Mouse (Mus musculus) heart, embryonic 11.5 days (tissue): ENCODE results near the gene Heg1. TPM values are rescaled to one million over a fixed set of nuclear protein-coding genes. Genes with fewer than 3 reads are reported as not detected.

Experiments
- ATAC-seq: fragments of 200-750 bp; cut with Nextera tagmentation; replicated peaks from 2 replicates; pipeline ENCODE4 v1.8.0; 2017; ENCODE audit warnings: moderate library complexity; ENCODE audit not compliant: insufficient number of reproducible peaks, low FRiP score, low TSS enrichment
- H3K27ac ChIP-seq: fragments of 300-500 bp; sonication (generic); 2 replicates; pipeline ENCODE4 v1.5.1; 2014; ENCODE audit warnings: mild to moderate bottlenecking, low read depth, low read length
- H3K27me3 ChIP-seq: fragments of 300-500 bp; sonication (generic); 2 replicates; pipeline ENCODE4 v1.6.1; 2014; ENCODE audit warnings: mild to moderate bottlenecking, low read length, mixed read lengths; ENCODE audit not compliant: control insufficient read depth, insufficient read depth
- H3K36me3 ChIP-seq: fragments of 300-500 bp; sonication (generic); 2 replicates; pipeline ENCODE4 v1.6.1; 2014; ENCODE audit warnings: mild to moderate bottlenecking, low read length, moderate library complexity, mixed read lengths; ENCODE audit not compliant: control insufficient read depth, insufficient read depth
- H3K4me1 ChIP-seq: fragments of 300-500 bp; sonication (generic); 2 replicates; pipeline ENCODE4 v1.6.1; 2014; ENCODE audit warnings: low read length; ENCODE audit not compliant: control insufficient read depth, insufficient read depth
- H3K4me2 ChIP-seq: fragments of 300-500 bp; sonication (generic); 2 replicates; pipeline ENCODE4 v1.6.1; 2014; ENCODE audit warnings: mild to moderate bottlenecking, moderate library complexity
- H3K4me3 ChIP-seq: fragments of 300-500 bp; sonication (generic); 2 replicates; pipeline ENCODE4 v1.5.1; 2014; ENCODE audit warnings: low read depth, low read length
- H3K9ac ChIP-seq: fragments of 300-500 bp; sonication (generic); 2 replicates; pipeline ENCODE4 v1.6.1; 2014; ENCODE audit warnings: mild to moderate bottlenecking, low read depth, low read length, moderate library complexity
- H3K9me3 ChIP-seq: fragments of 300-500 bp; sonication (generic); replicated peaks from 2 replicates; pipeline ENCODE4 v1.6.1; 2016; ENCODE audit warnings: low read length; ENCODE audit not compliant: control insufficient read depth
- WGBS: fragments of 180-500 bp; shearing (Covaris S2); extraction: QIAGEN DNeasy Blood & Tissue Kit; methylation state at CpG from one replicate; pipeline ENCODE4 v1.1.7; 2014; ENCODE audit not compliant: insufficient replicate concordance; 5-methylcytosine and 5-hydroxymethylcytosine counted together
- polyA plus RNA-seq: library from polyadenylated mRNA; unstranded; fragments of >200 nt; fragmentation: Nextera tagmentation; extraction: Ambion mirVana; gene quantifications from 2 replicates; pipeline ENCODE4 v1.2.1, GENCODE M21; 2014

Heg1 gene
- polyA plus RNA-seq, 1 experiment from 2014 or later, result 31.3 TPM

DNA sequence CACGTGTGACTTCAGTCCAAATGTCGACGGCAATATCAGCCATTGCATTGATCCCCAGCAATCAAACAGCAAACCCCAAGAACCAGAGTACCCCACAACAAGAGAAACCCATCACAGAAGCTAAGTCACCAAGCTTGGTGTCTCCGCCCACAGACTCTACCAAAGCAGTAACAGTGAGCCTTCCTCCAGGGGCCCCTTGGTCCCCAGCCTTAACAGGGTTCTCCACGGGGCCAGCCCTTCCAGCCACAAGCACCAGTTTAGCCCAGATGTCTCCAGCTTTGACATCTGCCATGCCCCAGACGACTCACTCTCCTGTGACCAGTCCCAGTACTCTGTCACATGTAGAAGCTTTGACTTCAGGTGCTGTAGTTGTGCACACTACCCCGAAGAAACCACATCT, 42.7 kb downstream of the Heg1 start:
- Histone ChIP-seq H3K27ac (no peak overlapping the region), H3K9ac (no peak overlapping the region), H3K4me3 (no peak overlapping the region), H3K4me1 (no peaks in the 10 kb centered on the region), H3K4me2 (no peak overlapping the region), H3K36me3 (peaks cover 28% of the 10 kb centered on the region), H3K27me3 (no peaks in the 10 kb centered on the region), H3K9me3 (peaks cover 5% of the 10 kb centered on the region; the same call in 1 of the 2 replicates)
- ATAC-seq, result no peak
- 82% methylated on average over 7 of the region's 7 CpGs for WGBS

DNA sequence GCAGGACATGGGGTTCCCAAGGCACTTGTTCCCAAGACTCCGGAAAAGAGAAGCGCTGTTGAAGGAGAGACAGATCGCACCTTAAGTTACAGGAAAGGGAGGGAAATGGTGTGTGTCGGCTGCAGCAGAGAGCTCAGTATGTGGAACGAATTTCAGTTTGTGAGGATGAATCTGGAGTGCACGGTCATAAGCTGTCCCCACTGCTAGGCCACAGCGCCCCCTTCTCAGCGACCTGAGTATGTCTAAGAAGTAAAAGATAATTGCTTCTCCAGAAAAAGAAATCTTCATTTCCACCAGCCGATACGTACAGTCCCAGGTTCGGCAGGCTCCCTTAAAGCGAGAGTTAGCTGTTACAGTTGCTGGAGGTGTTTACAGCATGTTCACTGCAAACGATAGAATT, 44.3 kb downstream of the Heg1 start:
- Histone ChIP-seq H3K9ac (no peak overlapping the region), H3K9me3 (peaks cover 5% of the 10 kb centered on the region; the same call in 1 of the 2 replicates), H3K36me3 (peaks cover 24% of the 10 kb centered on the region), H3K27me3 (no peaks in the 10 kb centered on the region), H3K4me3 (no peak overlapping the region), H3K4me1 (peaks cover 5% of the 10 kb centered on the region), H3K4me2 (no peak overlapping the region), H3K27ac (no peak overlapping the region)
- WGBS, result 77% methylated on average over 13 of the region's 13 CpGs
- no peak for ATAC-seq

DNA sequence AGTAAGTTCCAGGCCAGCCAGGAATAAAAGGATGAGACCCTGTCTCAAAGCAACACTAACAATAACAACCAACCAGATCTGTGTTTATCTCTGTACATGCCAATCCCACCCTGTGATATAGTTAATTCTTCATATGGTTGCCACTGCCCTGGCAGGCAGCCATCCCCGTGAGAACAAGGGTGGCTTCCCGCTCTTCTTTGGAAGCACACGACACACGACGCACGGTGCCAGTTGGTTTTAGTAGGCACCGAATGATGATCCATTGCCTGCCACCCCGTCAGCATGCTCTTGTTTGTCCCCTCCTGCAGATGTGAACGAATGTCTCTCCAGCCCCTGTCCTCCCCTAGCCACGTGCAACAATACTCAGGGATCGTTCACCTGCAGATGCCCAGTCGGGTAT, 47.1 kb downstream of the Heg1 start:
- no peak overlapping the region for H3K4me2 ChIP-seq
- peaks cover 11% of the 10 kb centered on the region for H3K36me3 ChIP-seq
- H3K9ac ChIP-seq, result no peak overlapping the region
- H3K4me3 ChIP-seq, result no peak overlapping the region
- no peak for ATAC-seq
- WGBS, result 87% methylated on average over 12 of the region's 12 CpGs
- no peaks in the 10 kb centered on the region for H3K9me3 ChIP-seq
- peaks cover 5% of the 10 kb centered on the region for H3K4me1 ChIP-seq
- H3K27ac ChIP-seq, result no peak overlapping the region
- H3K27me3 ChIP-seq, result no peaks in the 10 kb centered on the region

DNA sequence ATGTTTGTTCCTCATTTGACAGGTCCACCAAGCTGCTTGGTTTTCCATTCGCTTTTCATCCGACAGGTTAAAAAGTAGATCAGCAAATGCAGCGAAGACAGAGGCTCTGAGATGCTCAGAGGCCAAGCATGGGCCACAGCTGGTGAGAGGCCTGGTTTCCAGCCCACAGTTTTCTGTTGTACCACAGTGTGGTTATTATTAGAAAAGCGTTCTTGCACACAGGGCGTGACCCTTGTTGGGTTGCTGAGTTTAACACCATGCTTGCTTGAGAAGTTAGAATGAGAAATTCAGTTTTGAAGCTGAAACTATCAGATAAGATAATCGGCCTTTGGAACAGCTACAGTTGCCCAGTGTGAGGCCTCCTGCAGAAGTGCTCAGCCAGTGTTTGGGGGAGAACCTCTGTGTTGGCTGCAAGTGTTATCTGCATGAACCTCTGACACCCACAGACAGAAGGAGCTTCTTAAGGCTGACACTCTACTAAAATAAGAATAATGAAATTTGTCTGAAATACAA, 48.1 kb downstream of the Heg1 start:
- peaks cover 5% of the 10 kb centered on the region for H3K4me1 ChIP-seq
- no peaks in the 10 kb centered on the region for H3K27me3 ChIP-seq
- 55% methylated on average over 6 of the region's 6 CpGs for WGBS
- H3K4me3 ChIP-seq, result no peak overlapping the region
- no peaks in the 10 kb centered on the region for H3K9me3 ChIP-seq
- no peak overlapping the region for H3K4me2 ChIP-seq
- no peak overlapping the region for H3K9ac ChIP-seq
- no peak overlapping the region for H3K27ac ChIP-seq
- ATAC-seq, result no peak
- peaks cover 4% of the 10 kb centered on the region; the same call in 1 of the 2 replicates for H3K36me3 ChIP-seq

DNA sequence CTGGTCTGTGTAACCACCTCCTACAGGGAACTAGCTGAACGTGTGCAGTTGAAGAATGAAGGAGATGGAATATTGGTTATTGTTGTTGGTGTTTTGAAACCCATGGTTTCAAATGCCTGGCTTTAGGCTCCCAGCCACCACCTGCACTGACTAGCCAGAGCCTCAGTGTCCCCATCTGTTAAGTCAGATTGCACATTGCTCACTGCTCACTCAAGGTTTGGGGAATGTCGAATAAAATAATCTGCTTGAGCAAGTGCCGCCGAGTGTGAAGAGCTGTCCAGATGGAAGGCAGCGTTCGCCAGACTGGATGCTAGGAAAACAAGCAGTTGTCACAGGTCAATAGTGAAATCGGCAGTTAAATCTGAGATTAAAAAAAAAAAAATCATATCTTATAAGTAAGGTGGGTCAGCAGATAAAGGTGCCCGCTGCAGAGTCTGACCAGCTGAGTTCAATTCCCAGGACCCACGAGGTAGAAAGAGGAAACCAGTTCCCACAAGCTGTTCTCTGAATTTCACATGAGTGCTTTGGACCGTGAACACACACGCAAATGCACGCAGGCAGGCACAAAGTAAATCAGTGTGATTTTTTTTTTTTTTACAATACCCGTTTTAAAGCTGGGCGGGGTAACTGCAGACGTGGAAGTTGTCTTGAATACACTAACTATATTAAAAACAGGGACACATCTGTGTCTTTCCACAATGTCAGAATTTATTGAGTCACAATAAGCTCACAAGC, 48.8 kb downstream of the Heg1 start:
- Histone ChIP-seq H3K27me3 (no peaks in the 10 kb centered on the region), H3K9ac (no peak overlapping the region), H3K4me3 (no peak overlapping the region), H3K4me2 (no peak overlapping the region), H3K36me3 (peaks cover 4% of the 10 kb centered on the region; the same call in 1 of the 2 replicates), H3K4me1 (peaks cover 5% of the 10 kb centered on the region), H3K9me3 (no peaks in the 10 kb centered on the region), H3K27ac (no peak overlapping the region)
- no peak for ATAC-seq
- 81% methylated on average over 15 of the region's 15 CpGs for WGBS

DNA sequence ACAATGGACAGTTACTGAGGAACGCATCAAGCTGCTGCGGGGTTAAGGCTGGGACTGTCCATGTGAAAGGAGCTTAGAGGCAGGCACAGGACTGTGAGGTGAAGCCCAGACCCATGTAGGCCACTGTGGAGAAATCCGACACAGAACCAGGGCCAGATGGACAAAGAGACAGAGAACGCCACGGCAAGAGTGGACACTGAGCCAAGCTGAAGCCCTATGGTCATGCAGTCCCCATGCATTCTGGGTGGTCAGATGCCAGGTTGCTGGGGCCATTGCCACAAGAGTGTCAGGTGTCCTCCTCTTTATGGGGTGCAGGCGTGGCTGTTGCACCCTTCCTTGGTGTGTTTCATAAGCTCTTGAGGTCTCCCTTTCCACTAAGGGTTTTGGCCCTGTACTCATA, 49.7 kb downstream of the Heg1 start:
- Histone ChIP-seq H3K4me1 (peaks cover 5% of the 10 kb centered on the region), H3K9ac (no peak overlapping the region), H3K4me3 (no peak overlapping the region), H3K4me2 (no peak overlapping the region), H3K27me3 (no peaks in the 10 kb centered on the region), H3K36me3 (peaks cover 4% of the 10 kb centered on the region; the same call in 1 of the 2 replicates), H3K27ac (no peak overlapping the region), H3K9me3 (no peaks in the 10 kb centered on the region)
- no peak for ATAC-seq
- 74% methylated on average over 6 of the region's 6 CpGs for WGBS

DNA sequence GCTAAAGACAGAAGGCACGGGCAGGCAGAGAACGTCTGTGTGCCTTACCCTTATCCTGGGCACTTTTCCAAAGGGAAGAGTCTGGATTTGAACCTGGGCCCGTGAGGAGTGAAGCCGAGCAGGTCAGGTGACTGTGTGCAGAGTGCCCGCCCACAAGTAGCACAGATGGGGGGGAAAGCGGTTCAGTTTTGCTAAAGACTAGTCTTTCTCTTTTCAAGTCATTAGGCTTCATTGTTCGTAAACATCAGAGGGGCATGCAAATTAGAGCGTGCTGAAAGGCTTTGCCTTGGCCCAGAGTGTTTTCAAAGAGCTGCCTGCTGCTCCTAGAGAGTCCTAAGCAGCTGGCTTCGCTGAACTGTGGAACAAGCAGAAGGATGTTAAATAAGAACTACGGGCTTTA, 50.4 kb downstream of the Heg1 start:
- 59% methylated on average over 10 of the region's 10 CpGs for WGBS
- Histone ChIP-seq H3K36me3 (peaks cover 4% of the 10 kb centered on the region; the same call in 1 of the 2 replicates), H3K27ac (no peak overlapping the region), H3K9me3 (no peaks in the 10 kb centered on the region), H3K4me2 (no peak overlapping the region), H3K4me1 (peaks cover 5% of the 10 kb centered on the region), H3K27me3 (no peaks in the 10 kb centered on the region), H3K9ac (no peak overlapping the region), H3K4me3 (no peak overlapping the region)
- ATAC-seq, result no peak

DNA sequence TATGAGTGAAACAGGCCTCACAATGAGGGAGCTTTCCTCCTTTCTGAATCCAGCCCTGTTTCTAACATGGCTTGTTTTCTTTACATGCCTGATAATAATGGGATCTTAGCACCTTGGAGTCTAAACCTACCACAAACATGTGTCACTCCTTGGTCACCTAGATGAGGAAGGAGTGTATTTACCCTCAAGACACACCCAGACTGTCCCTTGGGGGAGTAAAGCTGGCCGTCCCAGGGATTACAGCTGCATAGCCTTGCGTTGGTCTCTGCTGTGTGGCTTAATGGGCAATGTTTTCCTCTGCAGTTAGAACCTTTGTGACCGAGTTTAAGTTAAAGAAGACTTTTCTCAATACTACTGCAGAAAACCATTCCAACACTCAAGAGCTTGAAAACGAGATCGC, 51.1 kb downstream of the Heg1 start:
- no peak overlapping the region for H3K9ac ChIP-seq

DNA sequence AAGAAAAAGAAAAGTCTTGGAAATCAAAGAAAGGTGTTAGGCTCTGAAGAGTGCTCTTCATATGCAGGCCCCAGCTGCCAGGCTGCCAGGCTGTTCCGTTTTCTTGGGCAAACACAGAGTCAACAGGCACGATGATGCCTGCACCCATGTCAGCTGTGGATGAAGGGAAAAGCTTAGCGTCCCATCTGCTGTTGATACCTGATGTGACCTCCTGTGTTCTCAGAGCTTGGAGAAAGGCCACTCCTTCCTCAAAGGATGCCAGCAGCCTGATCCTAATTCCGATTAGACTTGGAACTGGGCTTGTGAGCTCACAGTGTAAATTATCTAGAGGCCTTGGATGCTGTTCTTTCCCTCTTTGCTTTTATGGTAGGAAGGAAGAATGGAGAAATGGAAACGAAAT, 51.6 kb downstream of the Heg1 start:
- H3K36me3 ChIP-seq, result peaks cover under 1% of the 10 kb centered on the region; the same call in 1 of the 2 replicates
- peaks cover 11% of the 10 kb centered on the region for H3K4me1 ChIP-seq

More for the DNA sequence above, 51.1 kb downstream of the Heg1 start:
- H3K4me3 ChIP-seq, result no peak overlapping the region
- no peaks in the 10 kb centered on the region for H3K27me3 ChIP-seq
- no peak overlapping the region for H3K4me2 ChIP-seq
- ATAC-seq, result no peak
- H3K27ac ChIP-seq, result no peak overlapping the region
- peaks cover 4% of the 10 kb centered on the region; the same call in 1 of the 2 replicates for H3K36me3 ChIP-seq
- no peaks in the 10 kb centered on the region for H3K9me3 ChIP-seq
- 76% methylated on average over 5 of the region's 5 CpGs for WGBS
- H3K4me1 ChIP-seq, result peaks cover 7% of the 10 kb centered on the region

More for the DNA sequence above, 51.6 kb downstream of the Heg1 start:
- no peak for ATAC-seq
- Histone ChIP-seq H3K27ac (no peak overlapping the region), H3K4me2 (no peak overlapping the region), H3K9me3 (no peaks in the 10 kb centered on the region), H3K4me3 (no peak overlapping the region), H3K27me3 (no peaks in the 10 kb centered on the region), H3K9ac (no peak overlapping the region)
- WGBS, result 61% methylated on average over 5 of the region's 5 CpGs
